Mouse (Mus musculus): ENCODE results near the gene Ddx46. TPM values are rescaled to one million over a fixed set of nuclear protein-coding genes. Genes with fewer than 3 reads are reported as not detected.
"Not testable (repeated sequence)": the region's sequence is repeated elsewhere in the genome, so short reads cannot be mapped to it uniquely, and the experiment has no call there.

Ddx46 gene
- polyA plus RNA-seq, 1 experiment from 2014 or later, result 33.5 TPM

GRCm38 (mm10) chr13:55695989-55696388 is 61.2 kb downstream of the Ddx46 start:
- H3K4me2 ChIP-seq (replicated peaks); H3K4me3 ChIP-seq (replicated peaks); H3K9me3 ChIP-seq; H3K27ac ChIP-seq; H3K27me3 ChIP-seq; ATAC-seq; H3K9ac ChIP-seq (replicated peaks): not testable (repeated sequence)
- Histone ChIP-seq H3K36me3 (peaks cover 27% of the 10 kb centered on the region), H3K4me1 (replicated peaks) (peaks cover 30% of the 10 kb centered on the region)
- 91% methylated on average over 1 of the region's 3 CpGs for WGBS

DNA sequence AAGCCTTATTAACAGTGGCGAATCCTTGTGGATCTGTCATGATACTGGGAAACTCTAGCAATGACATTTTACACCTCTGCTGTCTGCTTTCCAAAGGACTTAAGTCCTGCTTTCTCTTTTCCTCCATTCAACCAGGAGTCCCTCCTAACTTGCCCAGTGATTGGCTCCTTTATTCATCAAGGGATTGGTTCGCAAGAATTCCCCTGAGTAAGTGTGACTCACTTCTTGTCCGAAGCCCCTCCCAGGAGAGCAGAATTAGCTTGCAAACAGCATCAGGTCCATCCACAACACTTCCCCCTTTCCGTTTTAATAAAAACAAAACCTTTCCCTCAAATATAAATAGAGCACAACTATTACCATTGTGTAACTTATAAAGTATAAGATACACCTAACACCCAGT is 69.5 kb downstream of the Ddx46 start:
- no peaks in the 10 kb centered on the region for H3K9me3 ChIP-seq
- H3K27me3 ChIP-seq, result no peaks in the 10 kb centered on the region
- peaks cover 37% of the 10 kb centered on the region for H3K36me3 ChIP-seq
- H3K4me3 ChIP-seq (replicated peaks), result no peak overlapping the region
- H3K9ac ChIP-seq (replicated peaks), result no peak overlapping the region
- no peak overlapping the region for H3K27ac ChIP-seq
- H3K4me2 ChIP-seq (replicated peaks), result no peak overlapping the region
- H3K4me1 ChIP-seq (replicated peaks), result no peaks in the 10 kb centered on the region
- no peak for ATAC-seq
- WGBS, result 92% methylated on average over 4 of the region's 4 CpGs

- Histone ChIP-seq H3K27me3 (no peaks in the 10 kb centered on the region), H3K4me3 (replicated peaks) (no peak overlapping the region), H3K4me2 (replicated peaks) (no peak overlapping the region), H3K4me1 (replicated peaks) (peaks cover 24% of the 10 kb centered on the region), H3K9me3 (no peaks in the 10 kb centered on the region), H3K9ac (replicated peaks) (no peak overlapping the region), H3K36me3 (peaks cover 3% of the 10 kb centered on the region), H3K27ac (no peak overlapping the region)
- ATAC-seq, result no peak
- 93% methylated on average over 3 of the region's 3 CpGs for WGBS
Measured at GRCm38 (mm10) chr13:55712846-55713245, 78.0 kb downstream of the Ddx46 start.

- peak within 1 kb of the TSS; percentile 94 for H3K27ac ChIP-seq
- WGBS, result under 1% methylated on average over 47 of the region's 63 CpGs
- H3K36me3 ChIP-seq, result peaks cover 21% of the 10 kb centered on the region
Measured at GRCm38 (mm10) chr13:55714501-55715166, 79.8 kb downstream of the Ddx46 start, which contains the start of gene Txndc15. Txndc15 (plus strand) TSS chr13:55714650.

GRCm38 (mm10) chr13:55715167-55715512 is 80.3 kb downstream of the Ddx46 start:
- H3K9me3 ChIP-seq, result no peaks in the 10 kb centered on the region
- no peaks in the 10 kb centered on the region for H3K27me3 ChIP-seq
- peak overlapping the region; percentile 65 for H3K4me2 ChIP-seq (replicated peaks)
- H3K9ac ChIP-seq (replicated peaks), result peak overlapping the region; percentile 93
- peak overlapping the region; percentile 76 for H3K4me3 ChIP-seq (replicated peaks)
- H3K4me1 ChIP-seq (replicated peaks), result peaks cover 26% of the 10 kb centered on the region
- H3K36me3 ChIP-seq, result peaks cover 26% of the 10 kb centered on the region
- peak; percentile 44 for ATAC-seq
- peak overlapping the region; percentile 94 for H3K27ac ChIP-seq
- 5% methylated on average over 5 of the region's 5 CpGs for WGBS

More at GRCm38 (mm10) chr13:55714501-55715166, 79.8 kb downstream of the Ddx46 start, which contains the start of gene Txndc15:
- peaks cover 26% of the 10 kb centered on the region for H3K4me1 ChIP-seq (replicated peaks)
- H3K4me3 ChIP-seq (replicated peaks), result peak within 1 kb of the TSS; percentile 76
- ATAC-seq, result peak; percentile 95
- H3K9ac ChIP-seq (replicated peaks), result peak within 1 kb of the TSS; percentile 93
- H3K4me2 ChIP-seq (replicated peaks), result peak within 1 kb of the TSS; percentile 65
- no peaks in the 10 kb centered on the region for H3K27me3 ChIP-seq
- H3K9me3 ChIP-seq, result no peaks in the 10 kb centered on the region

DNA sequence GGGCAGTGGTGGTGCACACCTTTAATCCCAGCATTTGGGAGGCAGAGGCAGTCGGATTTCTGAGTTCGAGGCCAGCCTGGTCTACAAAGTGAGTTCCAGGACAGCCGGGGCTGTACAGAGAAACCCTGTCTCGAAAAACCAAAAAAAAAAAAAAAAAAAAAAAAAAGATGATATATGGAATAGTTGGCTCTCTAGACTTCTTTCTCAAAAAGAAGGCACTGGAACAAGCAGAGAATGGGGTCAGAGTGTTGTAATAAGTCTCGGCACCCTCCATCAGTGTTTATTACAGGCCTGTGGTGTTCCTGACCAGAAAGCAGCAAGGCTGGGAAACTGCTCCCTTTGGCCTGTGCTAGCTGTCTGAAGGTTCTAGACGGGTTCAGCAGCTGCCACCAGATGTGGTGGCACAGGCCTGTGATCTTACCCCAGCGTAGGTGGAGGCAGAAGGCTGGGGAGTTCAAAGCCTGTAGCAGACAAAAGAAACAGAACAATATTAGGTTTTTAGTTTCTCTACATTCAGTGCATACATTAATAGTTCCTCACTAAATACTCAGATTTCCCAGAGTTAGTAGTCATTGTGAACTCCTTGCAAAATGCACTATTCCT is 81.2 kb downstream of the Ddx46 start:
- ATAC-seq, result no peak
- Histone ChIP-seq H3K27me3 (no peaks in the 10 kb centered on the region), H3K9me3 (no peaks in the 10 kb centered on the region), H3K4me2 (replicated peaks) (peak overlapping the region; percentile 65), H3K36me3 (peaks cover 33% of the 10 kb centered on the region), H3K4me3 (replicated peaks) (peak overlapping the region; percentile 76), H3K27ac (no peak overlapping the region), H3K4me1 (replicated peaks) (peaks cover 26% of the 10 kb centered on the region), H3K9ac (replicated peaks) (peak overlapping the region; percentile 36; the same call in 1 of the 2 replicates)
- 86% methylated on average over 7 of the region's 7 CpGs for WGBS

DNA sequence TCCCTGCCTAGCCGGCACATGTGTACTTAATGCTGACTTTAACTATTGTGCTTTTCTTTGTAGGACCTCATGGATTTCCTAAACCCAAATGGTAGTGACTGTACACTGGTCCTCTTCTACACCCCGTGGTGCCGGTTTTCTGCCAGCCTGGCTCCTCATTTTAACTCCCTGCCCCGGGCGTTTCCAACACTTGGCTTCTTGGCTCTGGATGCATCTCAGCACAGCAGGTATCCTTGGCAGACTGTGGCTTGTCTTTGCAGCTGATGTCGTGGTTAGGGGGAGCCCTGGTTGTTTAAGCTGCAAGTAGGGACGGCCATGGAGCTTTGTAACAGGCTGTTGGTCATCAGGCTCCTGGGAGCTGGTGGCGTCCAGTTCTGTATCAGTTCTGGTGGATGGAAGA is 86.7 kb downstream of the Ddx46 start:
- Histone ChIP-seq H3K4me1 (replicated peaks) (peaks cover 11% of the 10 kb centered on the region), H3K36me3 (peaks cover 79% of the 10 kb centered on the region)
- no peak for ATAC-seq

DNA sequence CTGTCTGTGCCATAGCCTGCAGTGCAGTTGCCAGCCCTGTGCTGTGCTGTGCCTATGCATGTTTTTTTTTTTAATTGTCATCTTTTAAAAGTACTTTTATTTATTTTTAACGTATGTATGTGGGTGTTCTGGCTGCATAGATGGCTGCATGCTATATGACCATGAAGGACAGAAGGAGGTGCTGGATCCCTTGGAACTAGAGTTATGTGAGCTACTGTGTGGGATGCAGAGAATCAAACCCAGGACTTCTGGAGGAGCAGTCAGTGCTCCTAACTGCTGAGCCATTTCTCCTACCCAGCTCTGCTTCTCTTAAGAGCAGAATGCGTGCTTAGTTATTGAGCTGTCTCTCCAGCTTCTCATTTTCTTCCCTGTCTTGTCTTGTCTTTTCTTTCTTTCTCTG is 87.2 kb downstream of the Ddx46 start:
- H3K9ac ChIP-seq (replicated peaks), result no peak overlapping the region
- no peak for ATAC-seq

More for the DNA sequence above, 86.7 kb downstream of the Ddx46 start:
- no peaks in the 10 kb centered on the region for H3K9me3 ChIP-seq
- H3K4me2 ChIP-seq (replicated peaks), result no peak overlapping the region
- 75% methylated on average over 8 of the region's 8 CpGs for WGBS
- no peaks in the 10 kb centered on the region for H3K27me3 ChIP-seq
- no peak overlapping the region for H3K27ac ChIP-seq
- H3K4me3 ChIP-seq (replicated peaks), result no peak overlapping the region
- no peak overlapping the region for H3K9ac ChIP-seq (replicated peaks)

DNA sequence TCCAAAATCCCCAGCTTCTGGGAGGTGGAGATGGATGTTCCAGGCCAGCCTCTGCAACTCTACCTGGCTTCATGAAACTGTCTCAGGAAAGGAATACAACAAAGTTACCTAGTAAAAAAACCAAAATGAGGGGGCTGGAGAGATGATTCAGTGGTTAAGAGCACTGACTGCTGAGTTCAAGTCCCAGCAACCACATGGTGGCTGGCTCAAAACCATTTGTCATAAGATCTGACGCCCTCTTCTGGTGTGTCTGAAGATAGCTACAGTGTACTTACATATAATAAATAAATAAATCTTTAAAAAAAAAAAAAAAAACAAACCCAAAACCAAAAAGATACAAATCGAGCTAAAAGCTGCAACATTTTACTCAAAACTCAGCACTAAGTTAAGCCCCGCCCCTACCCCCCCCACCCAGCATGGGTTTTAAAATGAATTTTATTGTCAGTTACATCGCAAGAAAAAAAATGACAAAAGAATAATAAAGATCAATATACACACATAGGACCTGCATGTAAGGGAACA is 91.8 kb downstream of the Ddx46 start:
- H3K9me3 ChIP-seq, result no peaks in the 10 kb centered on the region
- H3K27me3 ChIP-seq, result no peaks in the 10 kb centered on the region
- peak overlapping the region; percentile 62 for H3K4me2 ChIP-seq (replicated peaks)
- no peaks in the 10 kb centered on the region for H3K4me1 ChIP-seq (replicated peaks)
- no peak for ATAC-seq
- 5% methylated on average over 4 of the region's 4 CpGs for WGBS
- H3K27ac ChIP-seq, result peak overlapping the region; percentile 95
- peak overlapping the region; percentile 59 for H3K4me3 ChIP-seq (replicated peaks)
- H3K9ac ChIP-seq (replicated peaks), result peak overlapping the region; percentile 75
- H3K36me3 ChIP-seq, result peaks cover 40% of the 10 kb centered on the region

More for the DNA sequence above, 87.2 kb downstream of the Ddx46 start:
- Histone ChIP-seq H3K4me1 (replicated peaks) (peaks cover 7% of the 10 kb centered on the region), H3K4me3 (replicated peaks) (no peak overlapping the region), H3K36me3 (peaks cover 79% of the 10 kb centered on the region), H3K9me3 (no peaks in the 10 kb centered on the region), H3K27ac (no peak overlapping the region), H3K4me2 (replicated peaks) (no peak overlapping the region), H3K27me3 (no peaks in the 10 kb centered on the region)
- WGBS, result 98% methylated on average over 2 of the region's 2 CpGs

DNA sequence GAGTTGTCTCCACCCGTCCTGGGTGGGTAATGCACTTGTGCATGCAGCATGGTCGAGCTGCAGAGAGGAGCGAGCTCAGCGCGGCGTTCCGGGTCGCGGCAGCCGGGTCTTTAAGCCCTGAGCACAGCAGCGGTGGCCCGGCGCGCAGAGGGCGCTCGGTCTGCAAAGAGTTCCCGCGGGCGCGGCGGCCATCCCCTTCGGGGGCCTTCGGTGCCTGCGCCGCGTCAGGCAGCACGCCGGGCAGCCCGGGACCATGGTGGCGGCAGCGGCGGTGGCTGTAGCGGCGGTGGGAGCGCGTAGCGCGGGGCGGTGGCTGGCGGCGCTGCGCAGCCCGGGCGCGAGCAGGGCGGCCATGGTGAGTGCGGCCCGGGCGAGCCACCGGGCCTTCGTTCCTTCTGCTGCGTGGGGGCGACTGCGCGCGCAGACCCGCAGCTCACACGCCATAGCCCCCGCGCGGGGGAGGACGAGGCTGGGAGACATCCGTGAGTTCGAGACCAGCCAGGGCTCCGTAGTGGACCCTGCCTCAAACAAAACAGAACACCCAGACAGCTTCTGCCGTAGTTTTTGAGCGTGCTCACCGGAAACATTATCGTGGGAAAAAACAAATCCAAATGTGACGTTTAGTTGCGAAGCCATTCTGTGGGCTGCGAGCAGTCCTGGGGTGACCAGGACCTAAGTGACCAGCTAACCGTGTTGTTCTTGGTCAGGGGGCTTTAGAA is 92.5 kb downstream of the Ddx46 start, which contains the start of gene Pcbd2:
TSS of gene Pcbd2 (plus strand) at position 249 of the 719 bp plus-strand sequence.
- WGBS, result under 1% methylated on average over 66 of the region's 73 CpGs
- no peaks in the 10 kb centered on the region for H3K4me1 ChIP-seq (replicated peaks)
- H3K9me3 ChIP-seq, result no peaks in the 10 kb centered on the region
- peak; percentile 94 for ATAC-seq
- H3K27ac ChIP-seq, result peak within 1 kb of the TSS; percentile 95
- H3K36me3 ChIP-seq, result peaks cover 34% of the 10 kb centered on the region
- H3K9ac ChIP-seq (replicated peaks), result peak within 1 kb of the TSS; percentile 75
- H3K27me3 ChIP-seq, result no peaks in the 10 kb centered on the region
- H3K4me3 ChIP-seq (replicated peaks), result peak within 1 kb of the TSS; percentile 59
- peak within 1 kb of the TSS; percentile 62 for H3K4me2 ChIP-seq (replicated peaks)

DNA sequence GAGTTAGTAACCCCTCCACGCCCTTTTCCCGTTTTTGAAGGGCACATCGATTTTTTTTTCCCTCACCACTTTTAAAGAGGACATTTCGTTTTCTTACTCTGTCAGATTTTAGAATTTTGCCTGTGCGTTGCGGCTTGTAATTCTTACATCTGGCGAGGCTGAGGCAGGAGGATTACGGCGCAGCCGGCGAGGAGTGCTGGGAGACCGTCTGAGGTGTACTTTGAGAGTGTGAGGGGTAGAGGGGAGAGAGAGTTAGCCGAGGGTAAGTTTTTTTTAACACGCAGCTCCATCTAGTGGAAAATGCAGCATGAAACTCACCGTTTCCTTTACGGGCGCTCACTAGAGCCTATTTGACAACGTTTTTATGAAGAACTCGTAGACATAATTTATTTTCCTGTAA is 93.0 kb downstream of the Ddx46 start:
- Histone ChIP-seq H3K4me1 (replicated peaks) (no peaks in the 10 kb centered on the region), H3K9me3 (no peaks in the 10 kb centered on the region), H3K4me3 (replicated peaks) (peak overlapping the region; percentile 59), H3K9ac (replicated peaks) (peak overlapping the region; percentile 75), H3K36me3 (peaks cover 31% of the 10 kb centered on the region), H3K4me2 (replicated peaks) (peak overlapping the region; percentile 62), H3K27ac (peak overlapping the region; percentile 95), H3K27me3 (no peaks in the 10 kb centered on the region)
- 6% methylated on average over 19 of the region's 19 CpGs for WGBS
- peak; percentile 71 for ATAC-seq

- Histone ChIP-seq H3K9me3 (no peaks in the 10 kb centered on the region), H3K4me1 (replicated peaks) (no peaks in the 10 kb centered on the region), H3K27ac (no peak overlapping the region), H3K9ac (replicated peaks) (no peak overlapping the region), H3K27me3 (no peaks in the 10 kb centered on the region), H3K4me3 (replicated peaks) (no peak overlapping the region), H3K4me2 (replicated peaks) (no peak overlapping the region), H3K36me3 (peaks cover 5% of the 10 kb centered on the region)
- no peak for ATAC-seq
- 89% methylated on average over 7 of the region's 7 CpGs for WGBS
Measured at GRCm38 (mm10) chr13:55730716-55731115, 95.9 kb downstream of the Ddx46 start.

Data from midbrain, embryonic 13.5 days (tissue).